9 mouse cellular contexts compared by ENCODE assay signal in the genomic region with DNA sequence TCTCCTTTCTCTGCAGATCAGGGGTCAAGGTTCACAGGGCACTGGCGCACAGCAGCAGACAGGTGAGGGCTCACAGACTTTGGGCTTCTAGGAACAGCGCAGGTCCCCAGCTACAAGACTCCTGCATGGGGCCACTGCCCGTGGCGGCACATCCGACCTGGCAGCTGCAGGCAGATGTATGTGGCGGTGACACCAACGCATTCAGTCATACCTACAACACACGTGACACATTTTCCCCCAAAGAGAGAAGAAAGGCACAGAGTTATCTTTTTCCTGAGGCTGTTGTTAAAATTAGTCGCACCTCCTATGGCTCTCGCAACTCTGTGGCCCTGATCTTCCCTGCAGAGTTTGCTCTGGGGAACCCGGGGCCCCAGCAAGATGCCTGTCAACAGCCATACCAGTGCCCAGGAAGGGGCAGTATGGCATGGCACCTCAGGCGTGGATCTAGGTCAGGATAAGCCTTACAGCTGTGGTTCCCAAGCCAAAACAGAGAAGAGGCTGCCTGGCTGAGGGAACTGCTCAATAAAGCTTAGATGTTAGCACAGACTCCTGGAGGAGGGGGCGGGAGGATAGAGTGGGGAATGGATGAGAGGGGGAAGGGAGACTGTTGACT. TPM values are rescaled to one million over a fixed set of nuclear protein-coding genes. Genes with fewer than 3 reads are reported as not detected.
A peak's percentile ranks its signal among the peaks of the same experiment; 100 is the strongest.
DNase-seq lines count a peak whose midpoint lies in the region; ATAC-seq lines count a peak whose summit lies in the region.
"Had no signal": no experiment of that assay in that cellular context is flagged by ENCODE, and none has a peak within 500 bp of the region (broad histone marks: within the 10 kb centered on the region; RNA-seq: fewer than 3 reads in every experiment).

No protein-coding gene starts in this region.

- no peak for DNase-seq in heart, postnatal 4 days
- peak; percentile 67 for DNase-seq in CD4-positive, CD25-positive, alpha-beta regulatory T cell, adult 2 months (ENCODE audit: low read depth, low spot score)
- no peak for DNase-seq in cerebellum, postnatal 36 days
- DNase-seq in cerebellum, adult 18-20 months, result no peak

- peak overlapping the region; percentile 67 for H3K9ac ChIP-seq in heart, embryonic 13.5 days
- peak overlapping the region; percentile 66 for H3K9ac ChIP-seq in forebrain, embryonic 13.5 days
- peak overlapping the region; percentile 43 for H3K9ac ChIP-seq in midbrain, embryonic 12.5 days (replicated peaks)

- H3K4me1 ChIP-seq in heart, embryonic 13.5 days, result peaks cover 51% of the 10 kb centered on the region
- H3K4me1 ChIP-seq in forebrain, embryonic 13.5 days, result peaks cover 77% of the 10 kb centered on the region
- peaks cover 73% of the 10 kb centered on the region for H3K4me1 ChIP-seq in midbrain, embryonic 12.5 days

- no peak for ATAC-seq in heart, embryonic 13.5 days (ENCODE audit: extremely low read depth, insufficient number of reproducible peaks, low FRiP score, low TSS enrichment)
- ATAC-seq in forebrain, embryonic 13.5 days, result peak; percentile 11; the same call in 1 of the 2 replicates
- ATAC-seq in midbrain, embryonic 12.5 days (ENCODE audit: low FRiP score, low read depth), result peak; percentile 25; the same call in 1 of the 2 replicates
- no peak for ATAC-seq in granulocyte monocyte progenitor cell, adult 5-6 weeks (replicated peaks; ENCODE audit: poor library complexity, severe bottlenecking)

- peak overlapping the region; percentile 81 for H3K27ac ChIP-seq in heart, embryonic 13.5 days (replicated peaks)
- peak overlapping the region; percentile 100 for H3K27ac ChIP-seq in forebrain, embryonic 13.5 days
- H3K27ac ChIP-seq in midbrain, embryonic 12.5 days (replicated peaks), result peak overlapping the region; percentile 99

- no peaks in the 10 kb centered on the region for H3K27me3 ChIP-seq in heart, embryonic 13.5 days (replicated peaks)
- no peaks in the 10 kb centered on the region for H3K27me3 ChIP-seq in forebrain, embryonic 13.5 days
- peaks cover 3% of the 10 kb centered on the region; the same call in 1 of the 2 replicates for H3K27me3 ChIP-seq in midbrain, embryonic 12.5 days

- no peaks in the 10 kb centered on the region for H3K9me3 ChIP-seq in heart, embryonic 13.5 days
- no peaks in the 10 kb centered on the region for H3K9me3 ChIP-seq in forebrain, embryonic 13.5 days (replicated peaks)
- H3K9me3 ChIP-seq in midbrain, embryonic 12.5 days, result no peaks in the 10 kb centered on the region
- H3K9me3 ChIP-seq: megakaryocyte, embryonic 14.5 days had no signal

- H3K4me3 ChIP-seq in heart, embryonic 13.5 days, result no peak overlapping the region
- peak overlapping the region; percentile 9; the same call in 1 of the 2 replicates for H3K4me3 ChIP-seq in forebrain, embryonic 13.5 days
- H3K4me3 ChIP-seq in midbrain, embryonic 12.5 days, result no peak overlapping the region
- H3K4me3 ChIP-seq: megakaryocyte, embryonic 14.5 days had no signal

- peak overlapping the region; percentile 40 for H3K4me2 ChIP-seq in heart, embryonic 13.5 days
- H3K4me2 ChIP-seq in forebrain, embryonic 13.5 days, result peak overlapping the region; percentile 55
- H3K4me2 ChIP-seq in midbrain, embryonic 12.5 days (replicated peaks), result peak overlapping the region; percentile 43

- no peaks in the 10 kb centered on the region for H3K36me3 ChIP-seq in heart, embryonic 13.5 days
- H3K36me3 ChIP-seq in forebrain, embryonic 13.5 days (ENCODE audit: poor library complexity, severe bottlenecking), result no peaks in the 10 kb centered on the region
- H3K36me3 ChIP-seq in midbrain, embryonic 12.5 days, result no peaks in the 10 kb centered on the region

- WGBS in heart, embryonic 13.5 days, result 18% methylated on average over 13 of the region's 13 CpGs
- WGBS in forebrain, embryonic 13.5 days, result 36% methylated on average over 13 of the region's 13 CpGs
- WGBS in midbrain, embryonic 12.5 days, result 23% methylated on average over 13 of the region's 13 CpGs

RNA-seq across cellular contexts. Expression of gene Cstad, which starts 53.1 kb away (rescaled TPM):
- 2.1 and 2.4 TPM in 2 replicates for polyA plus RNA-seq in heart, embryonic 13.5 days (2015; fragmentation: Nextera tagmentation; extraction: Ambion mirVana)
- total RNA-seq in heart, postnatal 4 days (2021), result 1 to 10 TPM; 1.7 to 3.2 TPM
- 0.49 and 1.1 TPM in 2 replicates for polyA plus RNA-seq in forebrain, embryonic 13.5 days (2015; fragmentation: Nextera tagmentation; extraction: Ambion mirVana)
- 0.68 and 0.77 TPM in 2 replicates for polyA plus RNA-seq in midbrain, embryonic 12.5 days (2016; fragmentation: Nextera tagmentation; extraction: Ambion mirVana)
- total RNA-seq in granulocyte monocyte progenitor cell, adult 5-6 weeks (2014; fragmentation: Nextera tagmentation), result not detected in 2 replicates
- not detected in 2 replicates for total RNA-seq in granulocyte monocyte progenitor cell, adult 5-6 weeks (2017)

Comparison
In these comparisons a context has a peak if more than half of its experiments do, and no peak if none do; other contexts are left out.
1. ATAC-seq: peak in forebrain, embryonic 13.5 days (single experiment) and midbrain, embryonic 12.5 days (single experiment); none in heart, embryonic 13.5 days (single experiment) and granulocyte monocyte progenitor cell, adult 5-6 weeks (single experiment).
2. Peak in every context shown above with its lines, with median percentiles within 50 percentile points of each other: H3K27ac ChIP-seq, H3K4me2 ChIP-seq and H3K9ac ChIP-seq.